Mouse (Mus musculus) spleen, adult 2 months (tissue): ENCODE measurements at regions not wholly inside any gene's neighbourhood (a gene's known extent, or its start where the extent isn't known, plus 50 kb on each side); places are given as distances from the start of the nearest gene placed in this dataset.

Experiments used
- CTCF ChIP-seq: fragments of 200-500 bp; IDR thresholded peaks from 2 replicates; pipeline ENCODE4 v1.5.1; 2011; ENCODE audit warnings: mild to moderate bottlenecking, inconsistent platforms; ENCODE audit not compliant: insufficient read depth, insufficient read length, insufficient replicate concordance; ENCODE audit errors: extremely low read depth
- POLR2A ChIP-seq: fragments of 200-500 bp; IDR thresholded peaks from 2 replicates; pipeline ENCODE4 v1.6.1; 2011; ENCODE audit warnings: low read depth, low read length, inconsistent platforms

DNA sequence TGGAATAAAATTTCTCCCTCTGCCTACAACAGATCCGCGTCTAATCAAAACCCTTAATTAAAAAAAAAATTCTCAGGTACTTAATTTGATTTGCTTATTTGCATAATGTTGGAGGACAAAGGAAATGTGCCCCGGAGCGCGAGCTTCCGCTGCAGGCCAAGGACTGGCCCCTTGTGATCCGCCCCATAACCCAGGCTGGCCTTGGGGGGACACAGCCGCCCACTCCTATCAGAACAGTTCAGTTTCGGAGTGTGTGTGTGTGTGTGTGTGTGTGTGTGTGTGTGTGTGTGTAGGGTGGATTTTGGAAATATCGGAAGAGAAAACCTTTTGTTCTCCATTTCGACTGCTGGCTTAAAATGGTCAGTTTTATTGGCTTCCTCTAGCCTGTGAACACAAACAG, 51.9 kb upstream of the Mki67 start:
- TF ChIP-seq CTCF (no peak), POLR2A (no peak)
